ENCODE assay signal across 8 mouse cellular contexts in the genomic region with DNA sequence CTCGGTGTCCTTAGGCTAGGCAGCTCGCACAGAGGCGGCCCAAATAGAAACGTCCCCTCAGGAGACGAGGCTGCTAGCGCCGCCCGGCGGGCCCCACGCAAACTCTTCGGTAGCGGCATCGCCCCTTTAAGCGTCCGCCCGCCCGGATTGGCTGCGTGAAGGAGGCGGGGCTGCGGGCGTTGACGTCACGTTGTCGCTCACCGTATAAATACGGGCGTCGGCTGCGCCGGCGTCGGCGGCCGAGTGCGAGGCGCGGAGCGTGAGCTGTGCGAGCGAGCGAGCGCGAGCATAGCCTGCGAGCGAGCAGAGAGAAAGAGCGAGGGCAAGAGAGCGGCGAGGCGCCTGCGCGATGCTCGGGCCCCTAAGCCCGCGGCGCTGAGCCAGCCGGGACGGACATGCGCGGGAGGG. TPM values are rescaled to one million over a fixed set of nuclear protein-coding genes. Genes with fewer than 3 reads are reported as not detected.
A peak's percentile ranks its signal among the peaks of the same experiment; 100 is the strongest.
DNase-seq lines count a peak whose midpoint lies in the region; ATAC-seq and TF ChIP-seq lines count a peak whose summit lies in the region.

No protein-coding gene starts in this region.

- ATAC-seq in forebrain, postnatal 0 days: peak; percentile 98
- peak; percentile 93 for ATAC-seq in neutrophil, adult 5-6 weeks (ENCODE audit: extremely low read depth, insufficient number of reproducible peaks, low FRiP score, poor library complexity, severe bottlenecking)

- H3K36me3 ChIP-seq in ES-E14 (ENCODE audit: control insufficient read depth, insufficient read depth, low read length, poor library complexity, severe bottlenecking): peaks cover 2% of the 10 kb centered on the region; the same call in 1 of the 2 replicates
- no peaks in the 10 kb centered on the region for H3K36me3 ChIP-seq in forebrain, postnatal 0 days (ENCODE audit: insufficient read depth)

- in situ Hi-C loops in ES-E14 (cut with MboI; ENCODE audit: low sequenced_read_pairs in 2 of 2, unreplicated experiment in 2 of 2): no loop called here

- peaks cover 5 to 6% of the 10 kb centered on the region in 2 experiments; a peak in 2 of 4 replicates for H3K4me1 ChIP-seq in ES-E14 (ENCODE audit: control insufficient read depth in 2 of 2, insufficient read depth in 2 of 2, low read length in 2 of 2, poor library complexity in 1 of 2)
- peaks cover 7% of the 10 kb centered on the region; the same call in 1 of the 2 replicates for H3K4me1 ChIP-seq in forebrain, postnatal 0 days (ENCODE audit: insufficient read depth)
- peaks cover 10% of the 10 kb centered on the region for H3K4me1 ChIP-seq in lung, adult 2 months (ENCODE audit: control insufficient read depth, insufficient read depth, low read length)

- H3K9ac ChIP-seq in ES-E14 (ENCODE audit: insufficient read depth, low read depth, low read length, poor library complexity, severe bottlenecking): peak overlapping the region; percentile 91
- peak overlapping the region; percentile 85 for H3K9ac ChIP-seq in forebrain, postnatal 0 days

- TF ChIP-seq CTCF in forebrain, postnatal 0 days (IDR thresholded peaks at IDR 0.05; ENCODE audit: low read depth): peak; percentile 71
- TF ChIP-seq CTCF in layer of hippocampus, adult 2 months (conservative IDR thresholded peaks at IDR 0.05): peak; percentile 81
- no peak for TF ChIP-seq CTCF in lung, adult 2 months (IDR thresholded peaks at IDR 0.05; ENCODE audit: insufficient read depth, low read length)

- peak overlapping the region; percentile 64 for H3K4me2 ChIP-seq in forebrain, postnatal 0 days (ENCODE audit: low read depth)

- peak; percentile 99 for TF ChIP-seq POLR2A in lung, adult 2 months (IDR thresholded peaks at IDR 0.05; ENCODE audit: borderline replicate concordance, extremely low read depth, low read depth, low read length)

- WGBS in forebrain, postnatal 0 days: under 1% methylated on average over 56 of the region's 59 CpGs
- under 1% methylated on average over 58 of the region's 59 CpGs for WGBS in lung, adult 2 months

- H3K4me3 ChIP-seq in ES-E14 (ENCODE audit: insufficient read depth in 1 of 2, low read depth in 1 of 2, low read length in 2 of 2, poor library complexity in 1 of 2, severe bottlenecking in 1 of 2): peak overlapping the region; percentile 91 to 96
- H3K4me3 ChIP-seq in forebrain, postnatal 0 days (ENCODE audit: low read depth, low read length): peak overlapping the region; percentile 72
- peak overlapping the region; percentile 95 for H3K4me3 ChIP-seq in layer of hippocampus, adult 2 months
- H3K4me3 ChIP-seq in lung, adult 2 months (replicated peaks; ENCODE audit: extremely low read depth, low read depth, low read length): peak overlapping the region; percentile 98

- peak overlapping the region; percentile 57; the same call in 1 of the 2 replicates for H3K27ac ChIP-seq in ES-E14 (ENCODE audit: insufficient read depth, low read depth, low read length, poor library complexity, severe bottlenecking)
- peak overlapping the region; percentile 97 for H3K27ac ChIP-seq in forebrain, postnatal 0 days (ENCODE audit: low read depth, low read length)
- peak overlapping the region; percentile 96 for H3K27ac ChIP-seq in layer of hippocampus, adult 2 months

- DNase-seq in ES-E14 (ENCODE audit: low read depth, low spot score): peak; percentile 83
- peak; percentile 95 for DNase-seq in cerebellum, adult 11 months
- peak; percentile 99 for DNase-seq in forebrain, postnatal 0 days
- peak; percentile 99 for DNase-seq in heart, postnatal 4 days
- DNase-seq in layer of hippocampus, adult 2 months (ENCODE audit: low spot score in 2 of 2): peak; percentile 93 to 98
- DNase-seq in lung, adult 2 months: peak; percentile 96
- DNase-seq in testis, postnatal 14 days (ENCODE audit: low spot score): peak; percentile 96

- H3K27me3 ChIP-seq in forebrain, postnatal 0 days (ENCODE audit: insufficient read depth, low read length): no peaks in the 10 kb centered on the region

- H3K9me3 ChIP-seq in ES-E14 (ENCODE audit: control insufficient read depth, insufficient read depth, low read depth, low read length): no peaks in the 10 kb centered on the region
- no peaks in the 10 kb centered on the region for H3K9me3 ChIP-seq in forebrain, postnatal 0 days (ENCODE audit: low read length)

TF ChIP-seq in ES-E14, 5 proteins besides CTCF, POLR2A, EP300 and RAD21:
- TF ChIP-seq ZC3H11A (IDR thresholded peaks at IDR 0.05; ENCODE audit: borderline replicate concordance, low read depth, low read length) (peak; percentile 74; the same call in 1 of the 2 replicates), ZNF384 (IDR thresholded peaks at IDR 0.05; ENCODE audit: low read depth, low read length) (no peak)

RNA-seq across cellular contexts. Expression of gene Errfi1, which starts 1.1 kb away (rescaled TPM):
- total RNA-seq in ES-E14 (2012; rRNA removed): 22.8 and 38.0 TPM in 2 replicates
- 22.3 and 34.9 TPM in 2 replicates for total RNA-seq in forebrain, postnatal 0 days (2014; rRNA removed)
- polyA plus RNA-seq in forebrain, postnatal 0 days (2015; fragmentation: Nextera tagmentation; extraction: Ambion mirVana): 16.5 and 17.2 TPM in 2 replicates
- 10 to 100 TPM; 18.6 to 20.4 TPM for total RNA-seq in heart, postnatal 4 days (2021)
- total RNA-seq in layer of hippocampus, adult 2 months (2021): 10 to 100 TPM; 42.5 to 50.6 TPM
- 53.7 and 85.0 TPM in 2 replicates for polyA plus RNA-seq in lung, adult 2 months (2012; rRNA removed)
- total RNA-seq in neutrophil, adult 5-6 weeks (2017): 5.2 and 6.3 TPM in 2 replicates

RNA-seq across cellular contexts. Expression of gene Park7, which starts 59.4 kb away (rescaled TPM):
- total RNA-seq in ES-E14 (2012; rRNA removed): 308 and 393 TPM in 2 replicates
- total RNA-seq in forebrain, postnatal 0 days (2014; rRNA removed): 197 and 258 TPM in 2 replicates
- polyA plus RNA-seq in forebrain, postnatal 0 days (2015; fragmentation: Nextera tagmentation; extraction: Ambion mirVana): 439 and 481 TPM in 2 replicates
- 100 to 1,000 TPM; 187 to 190 TPM for total RNA-seq in heart, postnatal 4 days (2021)
- 100 to 1,000 TPM; 250 to 252 TPM for total RNA-seq in layer of hippocampus, adult 2 months (2021)
- 80.9 and 112 TPM in 2 replicates for polyA plus RNA-seq in lung, adult 2 months (2012; rRNA removed)
- 111 and 114 TPM in 2 replicates for total RNA-seq in neutrophil, adult 5-6 weeks (2017)

RNA-seq across cellular contexts. Expression of gene Tnfrsf9, which starts 59.5 kb away (rescaled TPM):
- 0.27 and 0.42 TPM in 2 replicates for total RNA-seq in ES-E14 (2012; rRNA removed)
- 0.19 and 1.2 TPM in 2 replicates for total RNA-seq in forebrain, postnatal 0 days (2014; rRNA removed)
- polyA plus RNA-seq in forebrain, postnatal 0 days (2015; fragmentation: Nextera tagmentation; extraction: Ambion mirVana): 0.11 and 0.36 TPM in 2 replicates
- total RNA-seq in heart, postnatal 4 days (2021): under 1 TPM in 1 of 2 experiments, not detected in 1; 0.25 TPM
- under 1 TPM; 0.39 to 0.41 TPM for total RNA-seq in layer of hippocampus, adult 2 months (2021)
- polyA plus RNA-seq in lung, adult 2 months (2012; rRNA removed): 0.54 and 1.0 TPM in 2 replicates
- total RNA-seq in neutrophil, adult 5-6 weeks (2017): 0.23 TPM in 1 of 2 replicates, not detected in the other

Comparison
In these comparisons a context has a peak if more than half of its experiments do, and no peak if none do; other contexts are left out.
1. Peak in every context shown above with its lines: DNase-seq, ATAC-seq, H3K4me3 ChIP-seq and H3K27ac ChIP-seq.